Mouse (Mus musculus) neural tube, embryonic 14.5 days (tissue): ENCODE results near the gene Aif1. TPM values are rescaled to one million over a fixed set of nuclear protein-coding genes. Genes with fewer than 3 reads are reported as not detected.

Experiments
- ATAC-seq: fragments of 200-750 bp; cut with Nextera tagmentation; 2 replicates; pipeline ENCODE4 v1.8.0; 2017; ENCODE audit warnings: low read depth, mild to moderate bottlenecking, moderate TSS enrichment, moderate library complexity
- H3K27ac ChIP-seq: fragments of 300-500 bp; sonication (generic); 2 replicates; pipeline ENCODE4 v1.5.1; 2014; ENCODE audit warnings: low read depth, mild to moderate bottlenecking, control low read depth, low read length, moderate library complexity, mixed read lengths
- H3K27me3 ChIP-seq: fragments of 300-500 bp; sonication (generic); 2 replicates; pipeline ENCODE4 v1.6.1; 2014; ENCODE audit warnings: low read length; ENCODE audit not compliant: control insufficient read depth, insufficient read depth
- H3K36me3 ChIP-seq: fragments of 300-500 bp; sonication (generic); 2 replicates; pipeline ENCODE4 v1.6.1; 2014; ENCODE audit warnings: low read length, mixed read lengths; ENCODE audit not compliant: control insufficient read depth, insufficient read depth
- H3K4me1 ChIP-seq: fragments of 300-500 bp; sonication (generic); 2 replicates; pipeline ENCODE4 v1.6.1; 2014; ENCODE audit warnings: low read length; ENCODE audit not compliant: control insufficient read depth, insufficient read depth
- H3K4me2 ChIP-seq: fragments of 300-500 bp; sonication (generic); 2 replicates; pipeline ENCODE4 v1.6.1; 2014; ENCODE audit warnings: mild to moderate bottlenecking, low read depth, low read length, control low read depth
- H3K4me3 ChIP-seq: fragments of 300-500 bp; sonication (generic); 2 replicates; pipeline ENCODE4 v1.5.1; 2014; ENCODE audit warnings: low read depth, low read length, control low read depth, mixed read lengths
- H3K9ac ChIP-seq: fragments of 300-500 bp; sonication (generic); replicated peaks from 2 replicates; pipeline ENCODE4 v1.6.1; 2014; ENCODE audit warnings: low read depth, mild to moderate bottlenecking, control low read depth, low read length, mixed read lengths
- H3K9me3 ChIP-seq: fragments of 300-500 bp; sonication (generic); 2 replicates; pipeline ENCODE4 v1.6.1; 2016; ENCODE audit warnings: low read length; ENCODE audit not compliant: control insufficient read depth
- WGBS: fragments of 180-500 bp; shearing (Covaris S2); extraction: QIAGEN DNeasy Blood & Tissue Kit; methylation state at CpG from one replicate; pipeline ENCODE4 v1.1.7; 2014; 5-methylcytosine and 5-hydroxymethylcytosine counted together
- microRNA-seq: library from miRNA; unstranded; fragments of <30 nt; microRNA quantifications from one replicate; pipeline ENCODE4, GENCODE M21; 2016
- polyA plus RNA-seq: library from polyadenylated mRNA; unstranded; fragments of >200 nt; fragmentation: Nextera tagmentation; extraction: Ambion mirVana; gene quantifications from 2 replicates; pipeline ENCODE4 v1.2.1, GENCODE M21; 2014

Gene Aif1
- polyA plus RNA-seq, 1 experiment from 2014 or later = 6.7 TPM

- WGBS = under 1% methylated on average over 19 of the region's 19 CpGs
- ATAC-seq = peak; percentile 50
Measured at GRCm38 (mm10) chr17:35121871-35122303, 54.0 kb downstream of the Aif1 start, which contains the start of gene Csnk2b. Gene Csnk2b (minus strand): TSS chr17:35122053.

GRCm38 (mm10) chr17:35121143-35121799 lies 54.6 kb downstream of the Aif1 start, which contains the start of gene Gpank1:
Gene Gpank1 (plus strand): TSS chr17:35121455.
- H3K4me2 ChIP-seq = peak within 1 kb of the TSS; percentile 96
- peak within 1 kb of the TSS; percentile 86 for H3K4me3 ChIP-seq
- H3K4me1 ChIP-seq = peaks cover 10% of the 10 kb centered on the region
- no peaks in the 10 kb centered on the region for H3K27me3 ChIP-seq
- H3K9ac ChIP-seq = peak within 1 kb of the TSS; percentile 86
- H3K9me3 ChIP-seq = no peaks in the 10 kb centered on the region
- under 1% methylated on average over 50 of the region's 50 CpGs for WGBS
- H3K36me3 ChIP-seq = peaks cover 22% of the 10 kb centered on the region
- H3K27ac ChIP-seq = peak within 1 kb of the TSS; percentile 85
- ATAC-seq = peak; percentile 92

More at GRCm38 (mm10) chr17:35121871-35122303, 54.0 kb downstream of the Aif1 start, which contains the start of gene Csnk2b:
- peaks cover 20% of the 10 kb centered on the region for H3K36me3 ChIP-seq
- peak within 1 kb of the TSS; percentile 85 for H3K27ac ChIP-seq
- H3K27me3 ChIP-seq = no peaks in the 10 kb centered on the region
- peak within 1 kb of the TSS; percentile 96 for H3K4me2 ChIP-seq
- H3K4me1 ChIP-seq = peaks cover 13% of the 10 kb centered on the region
- no peaks in the 10 kb centered on the region for H3K9me3 ChIP-seq
- H3K9ac ChIP-seq = peak within 1 kb of the TSS; percentile 86
- H3K4me3 ChIP-seq = peak within 1 kb of the TSS; percentile 86

Small RNA genes lying within 50 kb of the gene (microRNA-seq; reads per million reads assigned to microRNA genes)
- gene Mir6973a = not detected
- not detected for gene Mir6974

Other genes with a start within 250 kb of the Aif1 start
- gene Neu1, start 244.8 kb downstream of the Aif1 start, polyA plus RNA-seq = 27.4 and 30.1 TPM in 2 replicates
- 0.27 and 0.35 TPM in 2 replicates for gene Hspa1b, start 216.8 kb downstream of the Aif1 start, polyA plus RNA-seq
- not detected in 2 replicates for gene Gm20481, start 206.2 kb downstream of the Aif1 start, polyA plus RNA-seq
- 7.0 and 7.6 TPM in 2 replicates for gene Hspa1a, start 203.9 kb downstream of the Aif1 start, polyA plus RNA-seq
- gene Hspa1l, start 203.4 kb downstream of the Aif1 start, polyA plus RNA-seq = 1.6 and 2.8 TPM in 2 replicates
- 89.1 and 89.5 TPM in 2 replicates for gene Lsm2, start 194.2 kb downstream of the Aif1 start, polyA plus RNA-seq
- 51.4 and 56.9 TPM in 2 replicates for gene Vars, start 175.1 kb downstream of the Aif1 start, polyA plus RNA-seq
- gene Vwa7, start 159.5 kb downstream of the Aif1 start, polyA plus RNA-seq = 0.11 and 0.15 TPM in 2 replicates
- gene Sapcd1, start 148.1 kb downstream of the Aif1 start, polyA plus RNA-seq = 2.1 and 2.2 TPM in 2 replicates
- 1.9 and 2.2 TPM in 2 replicates for gene Msh5, start 129.3 kb downstream of the Aif1 start, polyA plus RNA-seq
- gene Clic1, start 126.1 kb downstream of the Aif1 start, polyA plus RNA-seq = 13.3 and 37.0 TPM in 2 replicates
- 269 and 303 TPM in 2 replicates for gene Ddah2, start 117.0 kb downstream of the Aif1 start, polyA plus RNA-seq
- gene Ly6g6c, start 110.7 kb downstream of the Aif1 start, polyA plus RNA-seq = not detected in 2 replicates
- gene Mpig6b, start 109.9 kb downstream of the Aif1 start, polyA plus RNA-seq = 0.12 and 0.15 TPM in 2 replicates
- gene Ly6g6e, start 99.2 kb downstream of the Aif1 start, polyA plus RNA-seq = 0.46 and 0.66 TPM in 2 replicates
- 0.84 and 1.8 TPM in 2 replicates for gene Ly6g6d, start 98.0 kb downstream of the Aif1 start, polyA plus RNA-seq
- 0.23 TPM in 1 of 2 replicates, not detected in the other for gene Ly6g6f, start 90.5 kb downstream of the Aif1 start, polyA plus RNA-seq
- gene Abhd16a, start 86.8 kb downstream of the Aif1 start, polyA plus RNA-seq = 82.3 and 92.5 TPM in 2 replicates
- not detected in 2 replicates for gene Ly6g5c, start 67.8 kb downstream of the Aif1 start, polyA plus RNA-seq
- gene Ly6g5b, start 60.6 kb downstream of the Aif1 start, polyA plus RNA-seq = 0.52 and 0.92 TPM in 2 replicates
- gene Gpank1, start 54.6 kb downstream of the Aif1 start, polyA plus RNA-seq = 22.2 and 23.7 TPM in 2 replicates
- gene Csnk2b, start 54.0 kb downstream of the Aif1 start, polyA plus RNA-seq = 361 and 363 TPM in 2 replicates
- 8.1 and 9.7 TPM in 2 replicates for gene D17H6S53E, start 49.7 kb downstream of the Aif1 start, polyA plus RNA-seq
- gene Apom, start 44.0 kb downstream of the Aif1 start, polyA plus RNA-seq = 0.75 and 0.89 TPM in 2 replicates
- 88.3 and 102 TPM in 2 replicates for gene Bag6, start 40.9 kb downstream of the Aif1 start, polyA plus RNA-seq
- gene Prrc2a, start 11.2 kb downstream of the Aif1 start, polyA plus RNA-seq = 181 and 195 TPM in 2 replicates
- gene Lst1, start 12.4 kb upstream of the Aif1 start, polyA plus RNA-seq = 3.7 and 8.8 TPM in 2 replicates
- gene Ltb, start 18.4 kb upstream of the Aif1 start, polyA plus RNA-seq = 0.31 and 0.62 TPM in 2 replicates
- gene Tnf, start 25.9 kb upstream of the Aif1 start, polyA plus RNA-seq = not detected in 2 replicates
- gene Lta, start 29.3 kb upstream of the Aif1 start, polyA plus RNA-seq = 0.24 and 0.26 TPM in 2 replicates
- 0.44 TPM in 1 of 2 replicates, not detected in the other for gene Gm16181, start 44.8 kb upstream of the Aif1 start, polyA plus RNA-seq
- 118 and 154 TPM in 2 replicates for gene Atp6v1g2, start 57.6 kb upstream of the Aif1 start, polyA plus RNA-seq
- 3.4 and 4.3 TPM in 2 replicates for gene Nfkbil1, start 59.7 kb upstream of the Aif1 start, polyA plus RNA-seq
- 373 and 383 TPM in 2 replicates for gene Ddx39b, start 65.7 kb upstream of the Aif1 start, polyA plus RNA-seq
- gene H2-D1, start 86.7 kb upstream of the Aif1 start, polyA plus RNA-seq = 99.9 and 111 TPM in 2 replicates
- gene H2-Q1, start 144.3 kb upstream of the Aif1 start, polyA plus RNA-seq = 0.48 TPM in 1 of 2 replicates, not detected in the other
- 1.4 and 2.9 TPM in 2 replicates for gene H2-Q2, start 166.2 kb upstream of the Aif1 start, polyA plus RNA-seq
- 0.55 and 0.90 TPM in 2 replicates for gene H2-Q4, start 203.5 kb upstream of the Aif1 start, polyA plus RNA-seq
- gene H2-Q6, start 248.8 kb upstream of the Aif1 start, polyA plus RNA-seq = 0.54 and 1.4 TPM in 2 replicates